Mouse (Mus musculus) gastrocnemius, adult 2 months (tissue): ENCODE measurements around the gene Tekt1. TPM values are rescaled to one million over a fixed set of nuclear protein-coding genes. Genes with fewer than 3 reads are reported as not detected.

Experiments used
- DNase-seq: peaks from one replicate; pipeline ENCODE4 v3.0.0; 2022
- H3K27ac ChIP-seq: fragments of 200-600 bp; 2 replicates; pipeline ENCODE4 v1.8.1; 2022; ENCODE audit warnings: mild to moderate bottlenecking
- H3K4me3 ChIP-seq: fragments of 200-600 bp; 2 replicates; pipeline ENCODE4 v1.8.1; 2022; ENCODE audit warnings: mild to moderate bottlenecking, moderate library complexity
- CTCF ChIP-seq: fragments of 200-600 bp; IDR thresholded peaks from 2 replicates; pipeline ENCODE4 v1.8.1; 2022; ENCODE audit warnings: antibody characterized with exemption, mild to moderate bottlenecking, moderate library complexity
- intact Hi-C: fragments of 180-260 bp; cut with DNase I; formaldehyde crosslinking; loops from one replicate; pipeline ENCODE4 v1.15.1; 2025
- total RNA-seq, 2 experiments: library from RNA; stranded (reverse); gene quantifications; 2 replicates each; pipeline ENCODE4 v1.2.3; 2021

The Tekt1 gene
- total RNA-seq, 2 experiments from 2014 or later = 0.33 to 2.6 TPM

DNA sequence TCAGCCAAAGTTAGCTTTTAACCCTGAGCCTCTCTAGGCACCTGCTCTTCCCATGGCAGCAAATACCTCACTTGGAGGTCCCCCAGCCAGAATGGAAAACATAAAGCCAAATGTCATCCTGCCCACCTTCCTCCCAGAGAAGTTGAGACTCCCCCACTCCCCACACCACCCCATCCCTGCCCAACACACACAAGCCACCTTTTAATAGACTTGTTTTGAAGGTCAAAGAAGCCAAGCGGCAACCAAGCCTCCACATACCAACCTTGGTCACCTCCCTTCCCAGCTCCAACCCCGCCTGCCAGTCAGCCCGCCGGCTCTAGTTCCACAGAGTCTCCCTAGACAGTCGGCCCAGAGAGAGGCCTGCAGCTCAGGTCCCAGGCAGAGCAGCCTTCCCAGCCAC, 39.8 kb upstream of the Tekt1 start:
- intact Hi-C loops = no loop called here
- Histone ChIP-seq H3K4me3 (peak overlapping the region; percentile 46), H3K27ac (peak overlapping the region; percentile 82)
- no peak for TF ChIP-seq CTCF
- peak; percentile 72 for DNase-seq

DNA sequence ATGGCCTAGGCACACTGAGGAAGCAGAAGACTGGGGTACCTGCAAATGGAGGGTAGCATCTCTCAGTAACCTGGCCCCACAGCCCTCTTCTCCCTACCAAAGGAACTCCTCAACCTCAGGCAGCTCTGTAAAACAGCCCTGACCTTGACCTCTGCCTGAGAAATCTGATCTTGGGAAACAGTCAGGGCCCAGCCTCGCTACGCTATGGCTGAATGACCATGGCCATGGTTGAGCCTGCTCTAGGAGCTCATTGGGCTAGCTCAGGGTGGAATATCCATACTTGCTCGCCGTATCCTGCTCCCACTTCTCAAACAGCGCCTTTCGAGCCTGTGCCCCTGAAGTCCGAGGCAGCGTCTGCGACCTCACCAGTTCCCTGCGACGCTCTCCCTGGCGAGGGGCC, 38.8 kb upstream of the Tekt1 start:
- peak; percentile 25 for DNase-seq
- peak overlapping the region; percentile 29 for H3K4me3 ChIP-seq
- intact Hi-C loops = no loop called here
- no peak for TF ChIP-seq CTCF
- H3K27ac ChIP-seq = peak overlapping the region; percentile 82

DNA sequence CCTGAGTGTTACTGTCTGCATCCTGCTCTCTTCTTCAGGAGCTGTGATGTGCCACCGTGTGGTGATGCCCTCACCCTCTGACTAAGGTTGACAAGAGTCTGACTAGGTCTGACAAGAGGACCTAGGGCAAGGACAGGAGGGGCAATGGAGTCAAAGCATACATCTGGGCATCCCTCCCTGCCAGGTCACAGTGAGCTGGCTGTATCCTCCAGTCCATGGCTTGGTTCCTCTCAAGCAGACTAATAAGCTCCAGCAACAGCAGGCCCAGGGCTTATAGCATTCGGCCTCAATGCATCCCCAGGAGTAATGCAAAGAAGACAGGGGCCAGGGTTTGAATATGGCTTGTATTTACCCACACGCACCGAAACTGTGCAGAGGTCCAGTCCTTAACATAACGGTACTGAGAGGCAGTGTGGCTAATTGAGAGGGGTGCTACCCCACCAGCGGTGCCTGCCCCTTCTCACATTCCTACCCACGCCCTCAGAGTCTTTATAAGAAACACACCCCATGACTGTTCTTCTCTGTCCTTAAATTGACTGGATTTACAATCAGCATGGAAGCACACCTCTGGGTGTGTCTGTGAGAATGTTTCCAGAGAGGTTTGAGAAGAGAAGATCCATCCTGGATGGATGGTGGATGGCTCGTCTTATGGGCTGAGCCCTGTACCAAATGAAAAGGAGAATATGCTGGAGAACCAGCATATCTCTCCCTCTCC, 35.7 kb upstream of the Tekt1 start:
- no peak for DNase-seq
- H3K27ac ChIP-seq = peak overlapping the region; percentile 92
- TF ChIP-seq CTCF = no peak
- intact Hi-C loops = loop anchor here (2.0 kb wide), 1 partner anchor 13 kb away; the partner anchor contains the start of gene Smtnl2
- peak overlapping the region; percentile 53 for H3K4me3 ChIP-seq

DNA sequence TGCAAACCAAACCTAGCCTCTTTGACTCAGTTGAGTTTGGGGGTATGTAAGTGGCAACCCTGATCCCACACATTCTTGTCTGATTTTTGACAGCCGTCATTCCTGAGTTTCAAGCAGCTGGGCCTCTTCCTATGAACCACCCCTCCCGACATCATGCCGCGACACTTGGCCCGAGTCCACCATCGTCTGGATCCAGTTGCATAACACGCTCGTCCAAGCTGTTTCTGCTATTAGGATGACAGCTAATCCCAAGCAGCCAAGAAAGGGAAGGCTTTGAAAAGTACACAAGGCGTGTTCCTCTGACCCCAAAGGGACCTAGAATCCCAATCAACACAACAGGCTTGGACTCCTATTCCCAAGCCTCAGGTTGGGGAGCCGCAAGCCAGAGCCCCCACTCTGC, 34.8 kb upstream of the Tekt1 start:
- no peak for TF ChIP-seq CTCF
- intact Hi-C loops = loop anchor here (2.0 kb wide), 1 partner anchor 14 kb away; the partner anchor contains the start of gene Smtnl2
- Histone ChIP-seq H3K4me3 (peak overlapping the region; percentile 53), H3K27ac (peak overlapping the region; percentile 92)
- DNase-seq = peak; percentile 92

DNA sequence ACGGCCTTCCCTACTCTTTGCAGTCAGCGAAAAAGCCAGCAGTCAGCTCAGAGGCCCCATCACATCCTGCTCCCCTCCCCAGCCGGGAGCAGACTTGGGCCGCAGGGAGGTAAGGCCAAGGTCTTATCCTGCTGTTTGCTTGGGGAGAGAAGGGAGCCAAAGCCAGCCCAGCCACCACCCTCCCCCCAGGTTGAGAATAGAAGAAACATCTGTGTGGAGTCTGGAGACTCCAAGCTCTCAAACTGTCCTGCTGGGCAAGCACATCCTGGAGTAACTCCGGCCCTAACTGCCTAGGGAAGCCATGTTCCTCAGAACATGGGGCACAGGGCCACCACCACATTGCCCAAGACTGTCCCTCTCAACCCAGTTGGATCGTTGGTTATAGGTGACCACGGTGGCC, 34.4 kb upstream of the Tekt1 start:
- no peak for TF ChIP-seq CTCF
- intact Hi-C loops = loop anchor here (2.0 kb wide), 1 partner anchor 14 kb away; the partner anchor contains the start of gene Smtnl2
- peak; percentile 72 for DNase-seq
- peak overlapping the region; percentile 53 for H3K4me3 ChIP-seq
- H3K27ac ChIP-seq = peak overlapping the region; percentile 92

DNA sequence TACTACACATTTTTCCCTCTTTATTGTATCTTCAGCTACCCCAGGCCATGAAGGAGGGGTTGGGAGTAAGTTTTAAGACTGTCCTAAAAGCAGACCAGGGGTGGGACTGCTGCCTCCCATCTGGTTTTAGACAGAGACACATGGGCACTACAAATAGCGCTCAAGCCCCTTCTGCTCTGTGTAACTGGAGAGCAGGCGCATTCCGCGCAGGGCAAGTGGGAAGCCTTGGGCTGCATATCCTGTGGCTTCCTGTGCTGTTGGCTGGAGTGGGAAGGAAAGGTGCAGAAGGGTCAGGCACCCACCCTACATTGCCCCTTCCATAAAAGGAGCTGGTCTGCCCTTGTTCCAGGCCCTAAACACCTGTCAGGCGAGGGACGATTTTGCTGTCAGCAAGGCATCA, 33.4 kb upstream of the Tekt1 start:
- H3K4me3 ChIP-seq = peak overlapping the region; percentile 53
- DNase-seq = peak; percentile 69
- intact Hi-C loops = loop anchor here (2.0 kb wide), 1 partner anchor 15 kb away; the partner anchor contains the start of gene Smtnl2
- peak overlapping the region; percentile 92 for H3K27ac ChIP-seq
- no peak for TF ChIP-seq CTCF

DNA sequence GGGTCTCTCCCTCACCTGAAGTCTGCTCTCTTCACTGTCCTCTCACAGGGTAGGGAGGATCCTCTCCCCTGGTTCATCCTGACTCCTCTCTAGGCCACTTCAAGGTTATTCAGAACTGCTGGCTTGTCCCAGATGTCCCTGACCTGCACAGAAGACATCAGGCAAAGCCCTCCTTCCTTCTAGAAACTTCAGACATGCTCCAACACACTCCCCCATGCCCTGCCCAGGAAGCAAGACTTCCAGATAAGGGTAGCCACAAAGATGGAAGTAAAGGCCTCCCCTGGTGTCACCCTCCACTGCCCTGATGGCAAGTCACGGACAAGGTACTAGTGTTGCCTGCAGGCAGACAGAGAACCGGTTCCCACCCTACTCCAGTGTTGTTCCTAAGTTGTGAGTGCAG, 32.5 kb upstream of the Tekt1 start:
- H3K27ac ChIP-seq = peak overlapping the region; percentile 92
- intact Hi-C loops = no loop called here

DNA sequence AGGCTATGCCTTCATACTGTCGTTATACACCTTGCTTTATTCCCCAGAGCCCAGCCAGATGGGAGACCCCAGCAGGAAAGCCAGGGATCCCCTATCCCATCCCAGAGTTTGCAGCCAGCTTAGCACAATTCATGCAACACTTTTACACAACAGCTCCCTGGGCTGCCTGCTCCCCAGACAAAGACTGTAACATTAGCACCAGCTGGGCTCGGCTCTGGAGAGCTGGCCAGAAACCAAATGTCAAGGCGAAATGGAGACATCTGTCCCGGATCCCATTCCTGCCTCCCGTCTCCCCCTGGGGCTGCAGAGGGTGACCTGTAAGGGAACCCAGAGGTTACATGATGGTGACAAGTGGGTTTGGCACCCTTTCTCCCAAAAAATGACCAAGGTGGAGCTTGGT, 31.4 kb upstream of the Tekt1 start:
- Histone ChIP-seq H3K27ac (peak overlapping the region; percentile 92), H3K4me3 (peak overlapping the region; percentile 41)
- intact Hi-C loops = no loop called here
- no peak for TF ChIP-seq CTCF
- peak; percentile 87 for DNase-seq

More for the DNA sequence above, 32.5 kb upstream of the Tekt1 start:
- TF ChIP-seq CTCF = no peak
- peak; percentile 19 for DNase-seq
- H3K4me3 ChIP-seq = 0 out of 2 replicates have a peak overlapping the region, but pooled peaks have one; percentile 3

DNA sequence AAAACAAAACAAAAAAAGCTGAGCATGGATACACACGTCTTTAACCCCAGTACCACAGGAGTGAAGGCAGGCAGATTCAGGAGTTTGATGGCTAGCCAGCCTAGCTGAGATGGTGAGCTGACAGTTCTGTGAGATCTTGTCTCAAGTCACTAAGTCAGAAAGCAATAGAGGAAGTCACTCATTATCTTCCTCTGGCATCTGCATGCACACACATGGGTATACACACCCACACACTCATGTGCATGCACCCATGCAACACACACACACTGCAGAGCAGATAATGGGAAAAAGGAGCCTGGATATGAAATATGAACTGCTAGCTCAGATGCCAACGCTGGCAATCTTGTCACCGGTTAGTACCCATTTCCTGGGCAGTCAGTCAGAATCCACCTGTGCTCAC, 31.0 kb upstream of the Tekt1 start:
- DNase-seq = peak; percentile 9
- peak overlapping the region; percentile 41 for H3K4me3 ChIP-seq
- intact Hi-C loops = no loop called here
- peak overlapping the region; percentile 92 for H3K27ac ChIP-seq
- TF ChIP-seq CTCF = no peak

DNA sequence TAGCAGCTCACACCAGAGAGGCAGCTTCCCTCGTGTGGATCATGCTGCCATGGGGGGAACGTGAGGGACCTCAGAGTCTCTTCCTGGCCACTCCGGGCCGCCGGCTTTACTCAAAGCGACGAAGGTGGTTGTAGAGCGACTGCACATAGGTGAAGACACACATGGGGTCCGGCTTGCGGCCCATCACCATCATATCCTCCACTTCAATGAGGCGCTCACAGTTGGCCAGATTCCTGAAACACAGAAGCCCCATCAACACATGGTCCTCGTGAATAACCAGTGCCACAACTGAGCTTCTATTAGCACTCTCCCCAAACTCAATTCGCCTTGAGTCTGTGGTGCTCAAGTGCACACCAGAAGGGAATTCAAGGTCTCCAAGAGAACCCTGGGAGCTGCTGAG, 28.9 kb upstream of the Tekt1 start:
- Histone ChIP-seq H3K27ac (peak overlapping the region; percentile 92), H3K4me3 (no peak overlapping the region)
- peak; percentile 25 for DNase-seq
- no peak for TF ChIP-seq CTCF
- intact Hi-C loops = no loop called here

DNA sequence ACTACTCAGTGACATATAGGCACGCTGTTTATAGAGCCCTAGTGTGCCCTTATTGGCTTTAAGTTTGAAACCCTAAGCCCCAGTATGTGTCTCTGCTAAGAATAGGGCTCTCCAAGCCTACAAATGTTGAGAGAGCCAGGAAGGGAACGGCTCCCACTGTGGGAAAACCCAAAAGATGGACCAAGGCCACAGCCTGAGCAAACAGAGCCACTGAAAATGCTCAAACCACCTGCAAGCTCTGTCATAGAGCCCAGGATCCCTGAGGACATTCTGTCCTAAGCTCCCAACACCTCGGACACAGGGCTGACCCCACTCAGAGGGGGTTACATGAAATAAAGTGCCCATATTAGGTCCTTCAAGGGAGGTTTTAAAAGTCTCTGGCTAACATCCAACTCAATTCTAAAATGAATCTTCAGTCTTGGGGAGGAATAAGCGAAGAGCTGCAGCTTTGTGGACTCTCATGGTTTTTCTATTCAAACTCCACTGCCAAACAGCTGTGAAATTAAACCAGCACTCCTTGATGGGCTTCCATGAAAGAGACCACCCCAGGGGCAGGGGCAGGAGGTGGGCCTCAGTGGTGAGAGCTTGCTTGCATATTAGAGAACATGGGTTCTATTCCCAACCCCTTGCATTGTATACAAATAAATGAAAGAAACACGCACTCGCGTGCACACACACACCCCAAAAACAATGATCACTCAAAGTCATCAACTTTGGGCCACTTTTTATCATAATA, 27.3 kb upstream of the Tekt1 start:
- intact Hi-C loops = no loop called here

DNA sequence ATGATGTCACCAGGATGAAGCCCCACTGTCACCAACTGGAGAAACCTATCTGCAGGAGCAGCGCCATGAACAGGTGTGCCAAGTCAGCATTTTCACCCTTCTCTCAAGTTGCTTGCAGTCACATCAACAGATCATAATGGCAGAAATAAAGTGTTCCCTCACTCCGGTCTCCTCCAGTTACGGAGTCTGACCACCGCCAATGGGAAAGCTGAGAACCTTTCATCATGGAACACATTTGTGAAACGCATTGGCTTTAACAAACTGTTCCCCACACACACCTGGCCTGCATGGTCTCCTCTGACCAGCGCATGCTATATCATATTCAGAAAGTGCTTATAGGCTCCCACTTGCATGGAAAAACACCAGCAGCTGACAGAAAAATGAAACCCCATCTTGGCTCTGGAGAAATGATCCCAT, 25.9 kb upstream of the Tekt1 start:
- Histone ChIP-seq H3K27ac (peak overlapping the region; percentile 92), H3K4me3 (no peak overlapping the region)
- TF ChIP-seq CTCF = no peak
- peak; percentile 81 for DNase-seq
- intact Hi-C loops = no loop called here

More for the DNA sequence above, 27.3 kb upstream of the Tekt1 start:
- Histone ChIP-seq H3K4me3 (peak overlapping the region; percentile 23; the same call in 1 of the 2 replicates), H3K27ac (peak overlapping the region; percentile 92)
- TF ChIP-seq CTCF = no peak
- DNase-seq = peak; percentile 74

DNA sequence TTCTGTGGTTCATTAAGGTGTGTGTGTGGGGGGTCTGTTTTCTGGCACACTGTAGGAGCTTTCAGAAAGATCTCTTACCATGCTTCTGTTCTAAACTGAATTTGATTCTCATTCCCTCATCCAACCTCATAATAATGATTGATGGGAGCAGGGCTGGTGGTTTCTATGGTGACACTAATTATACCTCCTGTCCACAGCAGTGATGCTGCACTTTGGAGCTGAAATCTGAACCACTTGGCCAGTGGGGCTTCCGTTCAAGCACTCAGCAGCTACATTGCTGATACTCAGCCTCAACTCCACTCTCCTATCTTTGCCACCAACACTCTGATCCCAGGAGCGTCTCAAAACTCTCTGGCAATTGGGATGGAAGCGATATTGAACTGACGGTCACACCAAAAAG, 17.1 kb upstream of the Tekt1 start:
- DNase-seq = peak; percentile 73
- peak overlapping the region; percentile 89 for H3K27ac ChIP-seq
- no peak overlapping the region for H3K4me3 ChIP-seq
- intact Hi-C loops = no loop called here
- no peak for TF ChIP-seq CTCF
